ENCODE assay signal across 16 mouse cellular contexts in the genomic region with DNA sequence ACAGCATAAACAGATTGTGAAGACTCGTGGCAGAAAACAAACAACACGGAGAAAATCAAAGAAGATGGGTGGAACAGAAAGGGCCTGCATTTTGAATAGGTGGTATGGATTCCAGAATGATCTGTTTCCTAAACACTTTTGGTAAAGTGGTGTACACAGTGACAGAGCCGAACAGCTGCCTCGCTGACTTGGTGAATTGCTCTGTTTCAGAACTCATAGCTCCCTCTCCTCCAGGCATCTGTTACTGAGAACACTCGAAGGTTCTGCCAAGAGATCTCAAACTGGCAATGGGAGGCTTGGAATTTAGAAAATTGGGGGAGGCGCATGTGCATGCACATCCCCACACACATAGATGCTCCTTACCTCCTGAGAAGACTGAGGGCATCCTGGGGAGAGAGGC.
DNase-seq lines count a peak whose midpoint lies in the region; TF ChIP-seq lines count a peak whose summit lies in the region.
"Had no signal": no experiment of that assay in that cellular context is flagged by ENCODE, and none has a peak within 500 bp of the region (broad histone marks: within the 10 kb centered on the region; RNA-seq: fewer than 3 reads in every experiment).

No protein-coding gene starts in this region.

- in situ Hi-C loops in ES-E14 (cut with MboI; ENCODE audit: low sequenced_read_pairs in 2 of 2, unreplicated experiment in 2 of 2) = no loop called here

- H3K27ac ChIP-seq in ES-E14 (ENCODE audit: insufficient read depth, low read depth, low read length, poor library complexity, severe bottlenecking) = peak overlapping the region; percentile 29; the same call in 1 of the 2 replicates
- H3K27ac ChIP-seq in gastrocnemius, adult 2 months = no peak overlapping the region
- H3K27ac ChIP-seq: heart, embryonic 15.5 days; hindbrain, embryonic 15.5 days; lung, embryonic 15.5 days; neural tube, embryonic 12.5 days had no signal

- H3K4me3 ChIP-seq in ES-E14 (ENCODE audit: insufficient read depth in 1 of 2, low read depth in 1 of 2, low read length in 2 of 2, poor library complexity in 1 of 2, severe bottlenecking in 1 of 2) = no peak overlapping the region
- H3K4me3 ChIP-seq in gastrocnemius, adult 2 months = no peak overlapping the region
- H3K4me3 ChIP-seq: erythroblast, embryonic 14.5 days; heart, embryonic 15.5 days; hindbrain, embryonic 15.5 days; lung, embryonic 15.5 days; megakaryocyte, embryonic 14.5 days; neural tube, embryonic 12.5 days had no signal

- intact Hi-C loops in gastrocnemius, adult 2 months (cut with DNase I) = no loop called here

- no peak for TF ChIP-seq POLR2A in brain, embryonic 14.5 days (IDR thresholded peaks at IDR 0.05; ENCODE audit: borderline replicate concordance, extremely low read depth, insufficient read depth, insufficient read length, poor library complexity, severe bottlenecking)

- no peak for DNase-seq in ES-E14 (ENCODE audit: low read depth, low spot score)
- DNase-seq in brain, embryonic 14.5 days (ENCODE audit: low read depth) = peak; percentile 83
- DNase-seq in layer of hippocampus, postnatal 14 days (ENCODE audit: low spot score in 2 of 2) = peak; percentile 17 to 60
- DNase-seq in right cerebral cortex, postnatal 10 days (ENCODE audit: low spot score in 2 of 2) = peak; percentile 50 to 78
- DNase-seq in lung, adult 18-20 months = no peak
- no peak for DNase-seq in gastrocnemius, adult 2 months
- no peak for DNase-seq in kidney, adult 8-10 months
- DNase-seq: cerebellum, adult 9-11 months; embryo, embryonic 11 days; kidney, adult 18-20 months had no signal

- no peak overlapping the region for H3K9ac ChIP-seq in ES-E14 (ENCODE audit: insufficient read depth, low read depth, low read length, poor library complexity, severe bottlenecking)
- H3K9ac ChIP-seq: heart, embryonic 15.5 days; hindbrain, embryonic 15.5 days; lung, embryonic 15.5 days; neural tube, embryonic 12.5 days had no signal

- H3K4me1 ChIP-seq in ES-E14 (ENCODE audit: control insufficient read depth in 2 of 2, insufficient read depth in 2 of 2, low read length in 2 of 2, poor library complexity in 1 of 2) = no peaks in the 10 kb centered on the region; a peak in 1 of 4 replicates
- H3K4me1 ChIP-seq: megakaryocyte, embryonic 14.5 days had no signal

- H3K36me3 ChIP-seq in ES-E14 (ENCODE audit: control insufficient read depth, insufficient read depth, low read length, poor library complexity, severe bottlenecking) = no peaks in the 10 kb centered on the region
- H3K36me3 ChIP-seq: heart, embryonic 15.5 days; hindbrain, embryonic 15.5 days; lung, embryonic 15.5 days; neural tube, embryonic 12.5 days had no signal

- H3K9me3 ChIP-seq in ES-E14 (ENCODE audit: control insufficient read depth, insufficient read depth, low read depth, low read length) = no peaks in the 10 kb centered on the region
- H3K9me3 ChIP-seq: heart, embryonic 15.5 days; hindbrain, embryonic 15.5 days; lung, embryonic 15.5 days; neural tube, embryonic 12.5 days had no signal

- no peak for TF ChIP-seq CTCF in brain, embryonic 14.5 days (IDR thresholded peaks at IDR 0.05; ENCODE audit: borderline replicate concordance, extremely low read depth, insufficient read depth, insufficient read length)
- TF ChIP-seq CTCF in gastrocnemius, adult 2 months (IDR thresholded peaks at IDR 0.05) = no peak

TF ChIP-seq in ES-E14, 5 proteins besides CTCF, POLR2A, EP300 and RAD21:
- no peak for TF ChIP-seq ZNF384 (IDR thresholded peaks at IDR 0.05; ENCODE audit: low read depth, low read length)
- TF ChIP-seq CHD2 (IDR thresholded peaks at IDR 0.05; ENCODE audit: low read depth, low read length) = no peak
- no peak for TF ChIP-seq MAFK (IDR thresholded peaks at IDR 0.05; ENCODE audit: insufficient read depth, low read depth, low read length)
- TF ChIP-seq ZC3H11A (IDR thresholded peaks at IDR 0.05; ENCODE audit: borderline replicate concordance, low read depth, low read length) = no peak
- TF ChIP-seq HCFC1 (IDR thresholded peaks at IDR 0.05; ENCODE audit: borderline replicate concordance, insufficient read depth, low read length) = no peak

Comparison
In these comparisons a context has a peak if more than half of its experiments do, and no peak if none do; other contexts are left out.
1. DNase-seq: peak in brain, embryonic 14.5 days (single experiment), layer of hippocampus, postnatal 14 days (2 of 2) and right cerebral cortex, postnatal 10 days (2 of 2); none in ES-E14 (single experiment), lung, adult 18-20 months (0 of 2), gastrocnemius, adult 2 months (single experiment) and kidney, adult 8-10 months (0 of 2).